Mouse (Mus musculus) C2C12 (cell line): Measurements from ENCODE around the gene Syce1.

Source experiments
- CTCF ChIP-seq: IDR thresholded peaks from one replicate; pipeline ENCODE4 v1.5.1; 2011; ENCODE audit not compliant: control insufficient read depth, insufficient read depth, insufficient read length
- MYOG ChIP-seq: IDR thresholded peaks from one replicate; pipeline ENCODE4 v1.6.1; 2011; ENCODE audit not compliant: control insufficient read depth, insufficient read length; ENCODE audit errors: extremely low read depth

DNA sequence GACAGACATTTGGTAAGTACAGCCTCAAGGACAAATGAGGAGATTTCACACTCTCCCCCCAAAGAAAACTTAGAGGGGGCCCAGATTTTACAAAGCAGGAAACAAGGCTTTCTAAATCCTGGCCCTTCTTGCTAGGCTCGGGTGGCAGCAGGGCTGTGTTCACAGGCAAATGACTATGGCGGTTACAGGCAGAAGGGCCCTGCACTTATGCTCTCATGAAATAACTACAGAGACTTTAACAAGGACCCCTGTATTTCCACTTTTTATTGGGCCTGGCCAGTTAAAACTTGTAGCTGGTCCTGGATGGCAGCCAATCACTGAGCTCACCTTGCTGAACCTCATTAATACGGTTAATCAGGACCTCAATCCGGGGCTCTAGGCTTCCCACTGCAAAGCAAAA lies 7.1 kb downstream of the Syce1 start:
- TF ChIP-seq MYOG (no peak), CTCF (no peak)
